Mouse (Mus musculus) midbrain, embryonic 14.5 days (tissue): ENCODE measurements at regions not wholly inside any gene's neighbourhood (a gene's known extent, or its start where the extent isn't known, plus 50 kb on each side); places are given as distances from the start of the nearest gene placed in this dataset.

Source experiments
- ATAC-seq: fragments of 200-750 bp; cut with Nextera tagmentation; 2 replicates; pipeline ENCODE4 v1.8.0; 2017; ENCODE audit warnings: moderate number of reproducible peaks, moderate library complexity; ENCODE audit not compliant: low FRiP score, low TSS enrichment
- DNase-seq: peaks from one replicate; pipeline ENCODE4 v3.0.0-alpha.2; 2015
- H3K27ac ChIP-seq: fragments of 300-500 bp; sonication (generic); replicated peaks from 2 replicates; pipeline ENCODE4 v1.5.1; 2014; ENCODE audit warnings: mild to moderate bottlenecking, low read depth, low read length, moderate library complexity
- H3K27me3 ChIP-seq: fragments of 300-500 bp; sonication (generic); 2 replicates; pipeline ENCODE4 v1.6.1; 2014; ENCODE audit warnings: low read length, control low read depth, mixed read lengths; ENCODE audit not compliant: control insufficient read depth, insufficient read depth
- H3K36me3 ChIP-seq: fragments of 300-500 bp; sonication (generic); 2 replicates; pipeline ENCODE4 v1.6.1; 2014; ENCODE audit warnings: low read length, control low read depth; ENCODE audit not compliant: control insufficient read depth, insufficient read depth
- H3K4me1 ChIP-seq: fragments of 300-500 bp; sonication (generic); 2 replicates; pipeline ENCODE4 v1.6.1; 2014; ENCODE audit warnings: mild to moderate bottlenecking, antibody characterized with exemption, low read length, control low read depth; ENCODE audit not compliant: control insufficient read depth, insufficient read depth
- H3K4me2 ChIP-seq: fragments of 300-500 bp; sonication (generic); 2 replicates; pipeline ENCODE4 v1.6.1; 2014; ENCODE audit warnings: mild to moderate bottlenecking, low read length, moderate library complexity
- H3K4me3 ChIP-seq: fragments of 300-500 bp; sonication (generic); replicated peaks from 2 replicates; pipeline ENCODE4 v1.5.1; 2014; ENCODE audit warnings: low read depth, low read length
- H3K9ac ChIP-seq: fragments of 300-500 bp; sonication (generic); replicated peaks from 2 replicates; pipeline ENCODE4 v1.6.1; 2014; ENCODE audit warnings: mild to moderate bottlenecking, low read length, moderate library complexity
- H3K9me3 ChIP-seq: fragments of 300-500 bp; sonication (generic); 2 replicates; pipeline ENCODE4 v1.6.1; 2016; ENCODE audit warnings: low read length, control low read depth, mixed read lengths; ENCODE audit not compliant: control insufficient read depth
- WGBS: fragments of 180-500 bp; shearing (Covaris S2); extraction: QIAGEN DNeasy Blood & Tissue Kit; methylation state at CpG from one replicate; pipeline ENCODE4 v1.1.7; 2014; 5-methylcytosine and 5-hydroxymethylcytosine counted together

DNA sequence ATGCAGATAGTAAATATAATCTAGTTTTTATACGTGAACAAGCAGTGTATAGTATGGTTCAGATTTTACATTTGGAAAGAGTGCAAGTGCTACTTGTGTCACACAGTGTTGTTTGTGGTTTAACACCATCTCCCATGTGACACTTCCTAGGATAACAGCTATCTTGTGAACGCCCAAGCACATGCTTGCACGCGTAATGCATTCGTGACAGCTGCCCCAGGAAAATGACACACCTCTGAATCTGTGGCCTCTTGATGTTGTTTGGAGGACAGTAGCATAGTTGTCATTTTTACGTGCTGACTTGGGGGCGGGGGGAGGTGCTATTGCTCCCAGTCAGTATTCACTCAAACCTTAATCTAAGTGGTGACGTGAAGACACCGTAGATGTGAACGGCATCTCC, 256.2 kb upstream of the Daam1 start:
- Histone ChIP-seq H3K27me3 (no peaks in the 10 kb centered on the region), H3K4me1 (peaks cover 41% of the 10 kb centered on the region), H3K9me3 (no peaks in the 10 kb centered on the region), H3K4me3 (no peak overlapping the region), H3K27ac (peak overlapping the region; percentile 66; the same call in 1 of the 2 replicates), H3K36me3 (no peaks in the 10 kb centered on the region), H3K4me2 (no peak overlapping the region), H3K9ac (no peak overlapping the region)
- DNase-seq (no peak), ATAC-seq (no peak)
- 84% methylated on average over 10 of the region's 10 CpGs for WGBS

DNA sequence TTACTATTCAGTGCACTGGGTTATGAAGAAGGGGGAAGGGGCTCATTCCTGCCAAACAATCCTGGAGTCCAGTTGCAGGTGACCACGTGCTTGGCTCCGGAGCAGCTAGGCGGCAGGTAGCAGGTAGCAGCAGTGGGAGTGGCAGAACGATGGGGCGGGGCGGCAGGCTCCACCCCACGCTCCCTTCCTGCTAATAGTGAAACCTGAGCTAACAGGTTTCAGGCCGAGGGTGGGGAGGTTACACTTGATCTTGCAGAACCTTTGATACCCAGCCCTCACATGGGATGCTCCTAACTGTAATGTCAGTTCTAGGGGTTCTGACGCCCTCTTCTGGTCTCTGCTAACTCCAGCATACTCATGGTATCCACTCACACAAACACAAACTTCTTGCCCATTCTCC, 253.5 kb upstream of the Daam1 start:
- ATAC-seq, result no peak
- Histone ChIP-seq H3K4me1 (peaks cover 36% of the 10 kb centered on the region), H3K36me3 (no peaks in the 10 kb centered on the region), H3K4me2 (peak overlapping the region; percentile 41), H3K4me3 (no peak overlapping the region), H3K27me3 (no peaks in the 10 kb centered on the region), H3K9ac (no peak overlapping the region), H3K27ac (no peak overlapping the region), H3K9me3 (no peaks in the 10 kb centered on the region)
- 11% methylated on average over 9 of the region's 9 CpGs for WGBS
- DNase-seq, result peak; percentile 62

DNA sequence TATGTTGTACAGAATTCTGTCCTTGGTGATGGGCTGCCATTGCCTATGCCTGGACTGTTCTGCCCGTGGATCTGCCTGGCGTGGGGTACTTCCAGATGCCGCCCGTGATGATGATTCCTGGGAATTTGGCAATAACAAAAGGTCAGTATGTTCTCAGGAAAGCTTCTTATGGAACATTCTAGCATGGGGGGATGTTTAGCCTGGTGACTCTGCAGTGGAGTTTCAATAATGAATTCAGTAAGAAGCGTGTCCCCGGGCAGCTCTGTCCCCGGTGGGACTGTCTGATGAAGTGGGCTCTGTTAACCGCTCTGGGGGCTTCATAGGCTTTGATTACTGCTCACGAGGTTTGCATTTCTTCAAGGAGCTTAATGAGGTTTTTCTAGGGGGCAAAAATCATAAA, 252.9 kb upstream of the Daam1 start:
- Histone ChIP-seq H3K9me3 (no peaks in the 10 kb centered on the region), H3K27ac (peak overlapping the region; percentile 66; the same call in 1 of the 2 replicates), H3K9ac (no peak overlapping the region), H3K4me3 (no peak overlapping the region), H3K36me3 (no peaks in the 10 kb centered on the region), H3K4me2 (no peak overlapping the region), H3K4me1 (peaks cover 29% of the 10 kb centered on the region), H3K27me3 (no peaks in the 10 kb centered on the region)
- ATAC-seq, result no peak
- DNase-seq, result peak; percentile 72
- WGBS, result 42% methylated on average over 9 of the region's 9 CpGs

DNA sequence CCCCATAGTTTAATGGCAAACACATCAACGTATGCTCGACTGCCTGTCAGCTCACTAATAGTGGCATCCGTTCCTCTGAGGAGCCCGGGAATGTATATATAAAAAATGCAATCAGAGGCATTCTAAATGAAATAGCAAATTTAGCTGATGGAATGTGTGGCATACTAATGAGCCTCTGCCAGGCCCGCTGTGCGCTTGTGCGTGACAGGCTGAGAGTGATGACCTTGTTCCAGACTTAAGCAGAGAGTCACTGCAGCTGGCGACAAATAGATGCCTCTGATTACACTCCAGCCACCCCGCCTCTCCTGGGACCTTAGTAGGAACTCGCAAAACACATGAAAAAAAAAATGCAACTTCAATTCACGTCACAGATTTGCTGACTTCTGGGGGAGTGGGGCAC, 252.0 kb upstream of the Daam1 start:
- H3K36me3 ChIP-seq, result no peaks in the 10 kb centered on the region
- H3K27ac ChIP-seq, result peak overlapping the region; percentile 55; the same call in 1 of the 2 replicates
- WGBS, result 12% methylated on average over 11 of the region's 11 CpGs
- ATAC-seq (no peak), DNase-seq (peak; percentile 66)
- no peaks in the 10 kb centered on the region for H3K9me3 ChIP-seq
- no peak overlapping the region for H3K4me3 ChIP-seq
- 0 out of 2 replicates have a peak overlapping the region, but pooled peaks have one; percentile 19 for H3K4me2 ChIP-seq
- peaks cover 21% of the 10 kb centered on the region for H3K4me1 ChIP-seq
- no peak overlapping the region for H3K9ac ChIP-seq
- H3K27me3 ChIP-seq, result no peaks in the 10 kb centered on the region

DNA sequence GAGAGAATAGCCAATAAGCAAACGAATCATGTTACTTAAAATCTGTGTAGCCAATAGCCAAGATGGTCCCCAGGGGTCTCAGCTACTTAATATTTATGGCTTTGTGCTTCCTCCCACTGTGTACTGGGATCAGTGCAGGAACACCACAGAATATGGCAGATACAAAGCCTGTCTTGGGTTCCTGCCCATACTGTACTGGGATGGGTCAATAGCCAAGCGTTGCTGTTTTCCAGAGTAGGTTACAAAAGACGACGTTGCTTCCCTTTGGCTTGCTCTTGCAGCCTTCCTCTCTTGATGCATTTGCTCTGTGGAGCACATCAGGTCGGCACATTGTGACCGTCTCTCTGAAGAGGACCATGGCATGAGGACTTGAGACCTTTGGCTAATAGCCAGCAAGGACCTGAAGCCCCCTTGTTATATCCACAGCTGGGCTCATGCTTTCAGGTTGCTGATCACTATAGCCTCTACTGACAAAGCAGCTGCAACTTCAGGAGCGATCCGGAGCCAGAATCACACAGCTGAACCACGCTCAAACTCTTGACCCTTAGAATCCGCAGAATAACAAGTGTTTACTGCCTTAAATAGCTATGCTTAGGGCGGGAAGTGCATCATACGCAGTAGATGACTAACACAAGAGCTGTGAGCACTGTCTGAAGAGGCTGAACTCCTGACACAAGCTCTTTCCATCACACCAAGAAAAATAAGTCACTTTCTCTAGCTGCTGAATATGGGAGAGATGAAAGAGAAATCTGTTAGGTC, 250.2 kb upstream of the Daam1 start:
- Histone ChIP-seq H3K4me1 (peaks cover 13% of the 10 kb centered on the region), H3K9ac (no peak overlapping the region), H3K9me3 (no peaks in the 10 kb centered on the region), H3K4me2 (no peak overlapping the region), H3K4me3 (no peak overlapping the region), H3K36me3 (no peaks in the 10 kb centered on the region), H3K27me3 (no peaks in the 10 kb centered on the region), H3K27ac (no peak overlapping the region)
- WGBS, result 82% methylated on average over 12 of the region's 12 CpGs
- no peak for DNase-seq
- ATAC-seq, result no peak

DNA sequence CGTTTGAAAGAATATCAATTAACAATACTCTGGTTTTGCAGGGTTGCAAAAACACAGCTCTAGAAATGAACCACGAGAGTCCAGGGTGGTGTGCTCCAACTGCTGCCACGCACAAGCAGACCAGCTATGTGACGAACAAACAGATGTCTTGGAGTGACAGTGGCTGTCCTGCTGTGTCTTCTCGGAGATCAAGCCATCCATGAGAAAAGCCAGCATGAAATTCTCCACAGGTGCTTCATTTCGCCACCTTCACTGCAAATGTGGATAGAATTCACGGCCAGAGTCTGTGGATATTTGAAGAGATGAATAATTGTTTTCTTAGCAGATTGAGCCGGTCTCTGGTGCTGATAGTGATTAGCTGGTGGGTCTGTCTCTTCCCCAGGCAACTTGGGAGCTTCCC, 246.3 kb upstream of the Daam1 start:
- DNase-seq (no peak), ATAC-seq (no peak)
- Histone ChIP-seq H3K27ac (no peak overlapping the region), H3K36me3 (no peaks in the 10 kb centered on the region), H3K4me2 (no peak overlapping the region), H3K9ac (no peak overlapping the region), H3K4me1 (no peaks in the 10 kb centered on the region), H3K4me3 (no peak overlapping the region), H3K27me3 (no peaks in the 10 kb centered on the region), H3K9me3 (no peaks in the 10 kb centered on the region)
- 67% methylated on average over 8 of the region's 8 CpGs for WGBS

DNA sequence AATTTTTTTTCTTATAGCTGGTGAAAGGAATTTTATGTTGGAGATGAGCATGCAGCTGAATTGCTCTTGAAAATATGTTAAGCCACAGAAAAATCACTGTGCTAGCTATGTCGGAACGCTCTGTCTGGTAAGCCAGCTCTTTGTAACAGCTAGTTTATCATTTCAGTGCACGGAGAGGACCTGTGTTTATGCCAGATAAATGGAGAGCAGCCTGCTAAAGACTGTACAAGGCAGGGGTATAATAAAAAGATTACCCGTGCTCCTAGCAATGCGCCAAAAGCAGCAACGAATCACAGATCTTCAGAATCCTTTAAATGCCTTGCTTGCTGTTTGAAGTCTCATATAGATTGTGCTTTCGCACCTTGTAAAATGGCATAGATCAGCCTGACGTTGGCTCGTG, 232.2 kb upstream of the Daam1 start:
- no peak overlapping the region for H3K9ac ChIP-seq
- no peak overlapping the region for H3K4me2 ChIP-seq
- no peaks in the 10 kb centered on the region for H3K36me3 ChIP-seq
- 74% methylated on average over 9 of the region's 9 CpGs for WGBS
- H3K27ac ChIP-seq, result peak overlapping the region; percentile 50; the same call in 1 of the 2 replicates
- H3K27me3 ChIP-seq, result no peaks in the 10 kb centered on the region
- H3K4me3 ChIP-seq, result no peak overlapping the region
- ATAC-seq (no peak), DNase-seq (no peak)
- no peaks in the 10 kb centered on the region for H3K9me3 ChIP-seq
- peaks cover 6% of the 10 kb centered on the region; the same call in 1 of the 2 replicates for H3K4me1 ChIP-seq

DNA sequence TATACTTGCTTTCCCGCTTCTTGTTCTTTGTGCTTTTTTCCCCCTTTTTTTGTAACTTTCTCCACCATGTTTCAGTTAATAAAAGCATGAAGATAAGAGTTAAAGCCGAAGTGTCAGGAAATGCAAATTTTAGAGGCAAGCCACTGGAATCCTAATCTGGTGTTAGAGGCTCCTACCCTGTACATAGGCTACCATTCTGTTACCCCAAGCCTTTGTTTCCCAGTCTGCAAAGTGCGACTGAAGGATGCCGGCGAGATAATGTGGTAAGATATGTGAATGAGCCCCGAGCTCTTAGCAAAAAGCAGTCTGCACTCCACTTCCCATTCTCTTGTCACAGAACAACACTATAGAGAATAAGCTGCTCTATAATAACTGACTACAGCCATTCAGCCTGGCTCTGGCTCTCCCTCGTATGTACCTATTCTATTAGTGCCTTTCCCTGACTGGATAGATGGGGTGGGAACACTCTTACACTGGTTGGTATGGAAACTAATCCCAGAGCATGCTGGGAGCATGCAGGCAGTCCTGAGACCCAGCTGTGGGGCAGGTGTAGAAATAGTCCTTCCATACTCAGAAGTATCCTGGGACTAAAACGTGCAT, 229.7 kb upstream of the Daam1 start:
- H3K9ac ChIP-seq, result no peak overlapping the region
- DNase-seq (peak; percentile 72), ATAC-seq (peak; percentile 73; the same call in 1 of the 2 replicates)
- H3K4me3 ChIP-seq, result no peak overlapping the region
- no peaks in the 10 kb centered on the region for H3K36me3 ChIP-seq
- 17% methylated on average over 8 of the region's 8 CpGs for WGBS
- H3K4me2 ChIP-seq, result 0 out of 2 replicates have a peak overlapping the region, but pooled peaks have one; percentile 26
- peaks cover 6% of the 10 kb centered on the region; the same call in 1 of the 2 replicates for H3K4me1 ChIP-seq
- H3K27me3 ChIP-seq, result no peaks in the 10 kb centered on the region
- H3K9me3 ChIP-seq, result no peaks in the 10 kb centered on the region
- peak overlapping the region; percentile 75 for H3K27ac ChIP-seq

DNA sequence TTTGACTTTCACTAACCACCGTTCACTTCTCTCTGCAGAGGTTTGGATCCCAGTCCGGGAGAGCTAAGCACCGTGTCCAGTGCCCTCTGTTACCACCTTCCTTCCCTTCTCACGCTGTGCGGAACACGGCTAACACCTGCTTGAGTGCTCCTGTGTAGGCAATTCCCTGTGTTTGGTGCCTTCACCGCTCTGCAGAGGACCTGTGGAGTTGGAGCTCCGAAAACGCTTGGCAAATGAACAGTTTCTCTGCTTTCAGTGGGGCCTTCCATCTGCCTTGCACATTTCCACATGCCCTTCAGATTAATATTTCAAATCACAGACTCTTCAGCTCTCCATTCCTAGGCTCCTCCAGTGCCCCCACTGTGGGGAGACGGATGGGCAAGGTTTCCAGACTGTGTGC, 227.7 kb upstream of the Daam1 start:
- WGBS, result 93% methylated on average over 10 of the region's 10 CpGs
- H3K4me2 ChIP-seq, result no peak overlapping the region
- H3K27ac ChIP-seq, result no peak overlapping the region
- no peak for DNase-seq
- no peak for ATAC-seq
- H3K27me3 ChIP-seq, result no peaks in the 10 kb centered on the region
- H3K4me3 ChIP-seq, result no peak overlapping the region
- no peak overlapping the region for H3K9ac ChIP-seq
- H3K4me1 ChIP-seq, result peaks cover 12% of the 10 kb centered on the region
- H3K36me3 ChIP-seq, result no peaks in the 10 kb centered on the region
- H3K9me3 ChIP-seq, result no peaks in the 10 kb centered on the region
